Mouse (Mus musculus) embryonic facial prominence, embryonic 10.5 days (tissue): ENCODE measurements around the gene Traf7. TPM values are rescaled to one million over a fixed set of nuclear protein-coding genes. Genes with fewer than 3 reads are reported as not detected.
A peak's percentile ranks its signal among the peaks of the same experiment; 100 is the strongest.

Experiments
- DNase-seq: peaks from one replicate; pipeline ENCODE4 v3.0.0-alpha.2; 2017; ENCODE audit warnings: low spot score
- H3K27ac ChIP-seq: fragments of 300-500 bp; sonication (generic); replicated peaks from 2 replicates; pipeline ENCODE4 v1.5.1; 2016; ENCODE audit warnings: mild to moderate bottlenecking
- H3K27me3 ChIP-seq: fragments of 300-500 bp; sonication (generic); replicated peaks from 2 replicates; pipeline ENCODE4 v1.6.1; 2016; ENCODE audit warnings: low read depth, mild to moderate bottlenecking; ENCODE audit not compliant: poor library complexity, severe bottlenecking
- H3K36me3 ChIP-seq: fragments of 300-500 bp; sonication (generic); replicated peaks from 2 replicates; pipeline ENCODE4 v1.6.1; 2016; ENCODE audit warnings: mild to moderate bottlenecking, moderate library complexity
- H3K4me1 ChIP-seq: fragments of 300-500 bp; sonication (generic); 2 replicates; pipeline ENCODE4 v1.6.1; 2016
- H3K4me3 ChIP-seq: fragments of 300-500 bp; sonication (generic); 2 replicates; pipeline ENCODE4 v1.5.1; 2016; ENCODE audit warnings: mild to moderate bottlenecking, moderate library complexity
- H3K9me3 ChIP-seq: fragments of 300-500 bp; sonication (generic); 2 replicates; pipeline ENCODE4 v1.6.1; 2016; ENCODE audit warnings: mild to moderate bottlenecking
- WGBS: fragments of 180-500 bp; shearing (Covaris S2); methylation state at CpG from one replicate; pipeline ENCODE4 v1.1.7; 2016; 5-methylcytosine and 5-hydroxymethylcytosine counted together
- polyA plus RNA-seq: library from polyadenylated mRNA; unstranded; fragments of >200 nt; fragmentation: Nextera tagmentation; extraction: Ambion mirVana; gene quantifications from 2 replicates; pipeline ENCODE4 v1.2.1, GENCODE M21; 2016

Traf7 gene
- polyA plus RNA-seq: 116 and 121 TPM in 2 replicates

GRCm38 (mm10) chr17:24527723-24528559, at the start of gene Traf7:
Gene Traf7, minus strand, starts transcription at chr17:24527938.
- under 1% methylated on average over 40 of the region's 40 CpGs for WGBS
- peak; percentile 95 for DNase-seq
- peaks cover 44% of the 10 kb centered on the region for H3K36me3 ChIP-seq
- H3K27ac ChIP-seq: peak within 1 kb of the TSS; percentile 93
- no peaks in the 10 kb centered on the region for H3K9me3 ChIP-seq
- no peaks in the 10 kb centered on the region for H3K27me3 ChIP-seq
- H3K4me3 ChIP-seq: peak within 1 kb of the TSS; percentile 90
- peaks cover 57% of the 10 kb centered on the region for H3K4me1 ChIP-seq

GRCm38 (mm10) chr17:24573811-24574210, 46.1 kb upstream of the Traf7 start:
- Histone ChIP-seq H3K9me3 (no peaks in the 10 kb centered on the region), H3K27ac (no peak overlapping the region), H3K36me3 (peaks cover 100% of the 10 kb centered on the region), H3K4me1 (no peaks in the 10 kb centered on the region), H3K4me3 (no peak overlapping the region), H3K27me3 (no peaks in the 10 kb centered on the region)
- WGBS: 96% methylated on average over 9 of the region's 9 CpGs
- no peak for DNase-seq

- H3K4me1 ChIP-seq: no peaks in the 10 kb centered on the region
- H3K9me3 ChIP-seq: no peaks in the 10 kb centered on the region
- H3K27me3 ChIP-seq: no peaks in the 10 kb centered on the region
- H3K36me3 ChIP-seq: peaks cover 99% of the 10 kb centered on the region
- no peak overlapping the region for H3K27ac ChIP-seq
- no peak for DNase-seq
- no peak overlapping the region for H3K4me3 ChIP-seq
- 93% methylated on average over 12 of the region's 12 CpGs for WGBS
Measured at GRCm38 (mm10) chr17:24572651-24573245, 45.0 kb upstream of the Traf7 start.

GRCm38 (mm10) chr17:24569837-24570236, 42.1 kb upstream of the Traf7 start:
- Histone ChIP-seq H3K27me3 (no peaks in the 10 kb centered on the region), H3K36me3 (peaks cover 97% of the 10 kb centered on the region), H3K27ac (no peak overlapping the region), H3K4me1 (no peaks in the 10 kb centered on the region), H3K4me3 (no peak overlapping the region), H3K9me3 (no peaks in the 10 kb centered on the region)
- 88% methylated on average over 4 of the region's 4 CpGs for WGBS
- DNase-seq: no peak

GRCm38 (mm10) chr17:24567034-24567779, 39.5 kb upstream of the Traf7 start:
- DNase-seq: no peak
- Histone ChIP-seq H3K9me3 (no peaks in the 10 kb centered on the region), H3K27me3 (no peaks in the 10 kb centered on the region), H3K4me3 (no peak overlapping the region), H3K27ac (no peak overlapping the region), H3K36me3 (peaks cover 81% of the 10 kb centered on the region), H3K4me1 (no peaks in the 10 kb centered on the region)
- 85% methylated on average over 8 of the region's 8 CpGs for WGBS

GRCm38 (mm10) chr17:24565792-24566191, 38.1 kb upstream of the Traf7 start:
- Histone ChIP-seq H3K27ac (no peak overlapping the region), H3K4me1 (no peaks in the 10 kb centered on the region), H3K36me3 (peaks cover 67% of the 10 kb centered on the region), H3K27me3 (no peaks in the 10 kb centered on the region), H3K9me3 (no peaks in the 10 kb centered on the region), H3K4me3 (no peak overlapping the region)
- 71% methylated on average over 3 of the region's 3 CpGs for WGBS
- DNase-seq: no peak

- H3K27ac ChIP-seq: no peak overlapping the region
- no peaks in the 10 kb centered on the region for H3K27me3 ChIP-seq
- no peaks in the 10 kb centered on the region for H3K9me3 ChIP-seq
- H3K4me3 ChIP-seq: no peak overlapping the region
- 94% methylated on average over 3 of the region's 3 CpGs for WGBS
- H3K36me3 ChIP-seq: peaks cover 60% of the 10 kb centered on the region
- no peak for DNase-seq
- no peaks in the 10 kb centered on the region for H3K4me1 ChIP-seq
Measured at GRCm38 (mm10) chr17:24565092-24565491, 37.4 kb upstream of the Traf7 start.

GRCm38 (mm10) chr17:24564422-24564821, 36.7 kb upstream of the Traf7 start:
- no peak overlapping the region for H3K27ac ChIP-seq
- no peaks in the 10 kb centered on the region for H3K9me3 ChIP-seq
- 90% methylated on average over 4 of the region's 4 CpGs for WGBS
- H3K27me3 ChIP-seq: no peaks in the 10 kb centered on the region
- H3K36me3 ChIP-seq: peaks cover 53% of the 10 kb centered on the region
- no peak for DNase-seq
- H3K4me3 ChIP-seq: no peak overlapping the region
- peaks cover under 1% of the 10 kb centered on the region for H3K4me1 ChIP-seq

GRCm38 (mm10) chr17:24563638-24564037, 35.9 kb upstream of the Traf7 start:
- Histone ChIP-seq H3K9me3 (no peaks in the 10 kb centered on the region), H3K36me3 (peaks cover 45% of the 10 kb centered on the region), H3K4me1 (peaks cover 9% of the 10 kb centered on the region), H3K4me3 (no peak overlapping the region), H3K27me3 (no peaks in the 10 kb centered on the region), H3K27ac (no peak overlapping the region)
- no peak for DNase-seq
- WGBS: 85% methylated on average over 5 of the region's 5 CpGs

GRCm38 (mm10) chr17:24561592-24561991, 33.9 kb upstream of the Traf7 start:
- no peaks in the 10 kb centered on the region for H3K9me3 ChIP-seq
- no peaks in the 10 kb centered on the region for H3K27me3 ChIP-seq
- H3K36me3 ChIP-seq: peaks cover 27% of the 10 kb centered on the region
- no peak overlapping the region for H3K27ac ChIP-seq
- no peak overlapping the region for H3K4me3 ChIP-seq
- H3K4me1 ChIP-seq: peaks cover 20% of the 10 kb centered on the region
- 89% methylated on average over 2 of the region's 2 CpGs for WGBS
- DNase-seq: no peak

- no peaks in the 10 kb centered on the region for H3K27me3 ChIP-seq
- peaks cover 16% of the 10 kb centered on the region for H3K36me3 ChIP-seq
- no peak overlapping the region for H3K27ac ChIP-seq
- peaks cover 20% of the 10 kb centered on the region for H3K4me1 ChIP-seq
- H3K9me3 ChIP-seq: no peaks in the 10 kb centered on the region
- WGBS: 94% methylated on average over 5 of the region's 5 CpGs
- H3K4me3 ChIP-seq: no peak overlapping the region
- DNase-seq: no peak
Measured at GRCm38 (mm10) chr17:24560301-24561028, 32.7 kb upstream of the Traf7 start.

GRCm38 (mm10) chr17:24559146-24559545, 31.4 kb upstream of the Traf7 start:
- H3K4me1 ChIP-seq: peaks cover 20% of the 10 kb centered on the region
- H3K27me3 ChIP-seq: no peaks in the 10 kb centered on the region
- 59% methylated on average over 3 of the region's 3 CpGs for WGBS
- peak; percentile 18 for DNase-seq
- H3K27ac ChIP-seq: peak overlapping the region; percentile 73
- H3K9me3 ChIP-seq: no peaks in the 10 kb centered on the region
- peaks cover 3% of the 10 kb centered on the region; the same call in 1 of the 2 replicates for H3K36me3 ChIP-seq
- 0 out of 2 replicates have a peak overlapping the region, but pooled peaks have one; percentile 5 for H3K4me3 ChIP-seq
